Mouse (Mus musculus): ENCODE measurements around the gene Sik3.
"Not testable (repeated sequence)": the region's sequence is repeated elsewhere in the genome, so short reads cannot be mapped to it uniquely, and the experiment has no call there.

The Sik3 gene

DNA sequence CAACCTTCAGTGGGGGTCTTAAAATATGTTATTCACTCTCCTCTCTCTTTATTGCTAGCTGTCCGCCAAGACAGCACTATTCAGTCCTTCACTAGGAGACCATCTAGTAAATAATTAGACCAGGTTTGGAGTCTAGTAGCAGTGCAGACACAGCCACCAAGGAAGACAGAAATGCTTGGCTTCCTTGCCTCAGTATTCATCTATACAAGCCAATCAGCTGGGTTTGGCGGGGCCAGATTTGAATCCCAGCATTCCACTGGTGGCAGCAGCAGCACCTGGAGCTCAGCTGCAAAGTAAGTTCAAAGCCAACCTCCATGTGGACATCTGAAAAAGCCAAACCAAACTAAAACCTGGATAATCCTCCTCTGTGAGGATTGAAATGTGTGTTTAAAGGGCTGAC is 47.6 kb downstream of the Sik3 start:
- no peak for DNase-seq

DNA sequence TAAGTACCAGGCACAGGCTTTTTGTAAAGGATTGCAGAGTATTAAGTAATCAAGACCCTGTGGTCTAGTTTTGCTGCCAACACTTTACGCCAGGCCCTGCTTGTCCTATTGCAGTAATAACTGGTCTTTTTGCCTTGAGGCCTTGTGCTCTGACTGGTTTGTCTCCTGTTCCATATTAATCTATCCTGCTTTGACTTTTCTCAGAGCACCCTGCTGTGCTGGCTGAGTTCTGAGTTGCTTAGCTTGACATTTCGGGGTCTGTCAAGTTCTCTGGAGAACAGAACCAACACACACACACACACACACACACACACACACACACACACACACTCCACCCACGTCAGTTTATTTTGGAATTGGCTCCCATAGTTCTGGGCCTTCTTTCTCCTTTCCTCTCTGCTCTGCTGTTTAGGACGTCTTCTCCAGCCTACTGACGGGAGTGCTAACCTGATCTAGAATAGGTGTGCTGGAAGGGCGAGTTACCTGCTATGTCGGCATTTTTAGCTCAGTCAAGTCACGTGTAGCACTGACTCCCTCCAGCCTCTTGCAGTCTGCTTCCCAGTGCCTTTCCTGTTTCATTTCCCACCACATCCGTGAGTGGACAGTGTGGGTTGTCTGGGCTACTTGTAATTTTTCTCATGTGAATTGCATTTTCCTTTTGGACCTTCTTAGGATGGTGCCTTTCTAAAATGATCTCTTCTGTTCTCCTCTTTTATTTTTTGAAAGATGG is 49.2 kb downstream of the Sik3 start:
- DNase-seq, result peak; percentile 28

- no peak for DNase-seq
Observed at GRCm38 (mm10) chr9:46064331-46064730, 51.7 kb downstream of the Sik3 start.

DNA sequence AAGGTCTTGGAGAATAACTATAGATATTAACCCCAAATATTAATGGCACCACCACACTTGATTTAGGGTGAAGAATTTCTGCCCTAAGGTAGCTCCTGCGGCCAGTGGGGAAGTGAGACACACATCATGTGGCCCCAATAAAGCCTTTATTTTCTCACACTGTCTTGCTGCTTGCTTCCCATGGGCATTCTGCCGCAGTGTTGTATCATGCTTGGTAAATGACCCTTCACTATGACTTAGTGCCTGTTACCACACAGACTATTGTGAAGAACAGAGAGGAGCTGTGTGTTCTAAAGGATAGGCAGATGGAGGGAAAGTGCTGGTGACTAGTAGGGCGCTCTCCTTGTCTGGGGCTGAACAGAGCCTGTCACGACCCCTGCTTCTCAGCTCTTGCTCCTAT is 54.1 kb downstream of the Sik3 start:
- no peak for DNase-seq

DNA sequence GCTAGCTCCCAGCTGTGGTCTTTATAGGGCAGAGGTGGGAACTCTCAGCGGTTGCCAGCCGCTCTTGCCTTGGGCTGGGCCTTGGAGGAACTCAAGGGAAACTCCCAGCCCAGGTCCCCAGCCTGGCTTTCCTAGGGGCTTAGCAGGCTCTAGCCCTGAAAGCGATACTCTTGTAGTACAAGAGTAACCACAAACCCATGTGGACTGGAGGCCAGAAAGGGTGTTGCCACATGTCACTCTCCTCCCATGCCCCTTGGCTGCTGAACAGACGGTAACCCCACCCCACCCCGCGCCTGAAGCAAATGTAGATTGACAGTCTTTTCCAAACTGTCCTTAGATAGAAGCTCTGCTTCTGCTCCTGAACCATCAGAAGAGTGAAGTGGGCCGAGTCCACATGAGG is 55.1 kb downstream of the Sik3 start:
- DNase-seq, result no peak

DNA sequence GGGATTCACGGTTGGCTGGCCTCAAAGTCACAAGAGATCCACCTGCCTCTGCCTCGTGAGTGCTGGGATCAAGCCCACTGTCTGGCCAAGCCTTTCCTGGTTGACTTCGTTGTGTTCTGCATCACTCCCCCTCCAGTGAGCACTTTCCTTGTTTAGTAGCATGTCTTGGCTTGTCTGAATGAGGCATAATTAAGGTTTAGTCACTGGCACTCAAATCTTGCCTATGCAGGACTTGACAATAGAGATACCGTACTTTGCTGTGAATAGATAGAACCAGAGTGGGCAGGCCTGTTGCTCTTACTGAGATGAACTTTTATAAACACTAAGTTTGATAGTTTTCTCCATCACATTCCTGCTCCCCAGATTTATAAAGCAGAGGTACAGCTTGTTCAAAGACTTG is 56.4 kb downstream of the Sik3 start:
- no peak for DNase-seq

- DNase-seq, result no peak
Observed at GRCm38 (mm10) chr9:46072101-46072835, 59.6 kb downstream of the Sik3 start.

DNA sequence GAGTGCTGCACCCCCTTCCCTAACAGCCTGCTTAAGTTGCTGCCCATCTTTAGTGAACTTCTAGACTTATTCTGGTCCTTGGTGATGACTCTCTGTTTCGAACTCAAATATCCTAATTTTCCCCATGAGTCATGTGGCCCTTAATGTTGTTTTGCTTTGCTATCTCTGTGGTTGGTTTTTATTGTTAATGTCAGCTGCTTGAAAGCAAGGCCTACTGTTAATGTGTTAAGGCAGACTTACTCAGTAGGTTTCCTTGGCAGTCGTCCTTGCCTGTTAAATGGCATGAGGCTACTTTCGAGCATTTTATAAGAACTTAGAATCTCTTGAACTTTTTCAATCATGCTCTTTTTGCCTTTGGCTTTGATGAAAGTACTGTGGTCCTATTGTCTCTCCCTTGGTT is 60.8 kb downstream of the Sik3 start:
- no peak for DNase-seq

DNA sequence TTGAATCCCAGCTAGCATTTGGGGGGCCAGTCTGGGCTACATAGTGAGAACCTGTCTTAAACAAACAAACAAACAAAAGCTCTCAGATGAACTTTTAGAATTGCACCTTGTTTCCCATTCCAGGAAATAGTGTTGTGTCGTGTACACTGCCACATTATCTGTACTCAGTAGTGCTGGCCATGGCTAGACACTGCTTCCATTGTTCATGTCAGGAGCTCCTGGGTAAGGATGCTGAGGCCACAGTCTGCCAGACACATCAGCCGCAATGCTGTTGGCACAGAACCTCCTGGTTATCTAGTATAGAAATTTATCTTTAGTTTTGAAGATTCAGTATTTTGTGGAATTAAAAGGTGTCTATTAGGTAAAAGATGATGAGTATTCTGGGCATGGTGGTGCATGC is 63.0 kb downstream of the Sik3 start:
- no peak for DNase-seq

GRCm38 (mm10) chr9:46082381-46082821 is 69.8 kb downstream of the Sik3 start:
- peak; percentile 30 for DNase-seq

DNA sequence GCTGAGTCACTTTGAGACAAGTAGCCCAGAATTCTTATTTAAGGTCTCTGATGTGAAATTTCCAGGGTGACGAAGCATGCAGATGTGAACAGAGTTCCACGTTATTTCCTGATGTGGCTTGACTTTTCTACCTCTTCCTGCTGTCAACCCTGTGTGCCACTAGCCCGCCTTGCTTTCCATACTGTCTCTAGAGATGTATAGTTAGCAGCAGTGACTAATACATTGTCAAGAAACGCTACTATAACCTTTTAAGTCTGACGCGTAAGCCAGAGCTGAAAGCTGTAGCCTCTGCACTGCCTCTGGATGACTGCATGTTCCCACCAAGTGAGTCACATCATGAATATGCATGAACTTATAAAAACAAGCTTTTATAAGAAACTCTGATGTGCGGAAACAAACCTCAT is 70.9 kb downstream of the Sik3 start:
- no peak for DNase-seq

DNA sequence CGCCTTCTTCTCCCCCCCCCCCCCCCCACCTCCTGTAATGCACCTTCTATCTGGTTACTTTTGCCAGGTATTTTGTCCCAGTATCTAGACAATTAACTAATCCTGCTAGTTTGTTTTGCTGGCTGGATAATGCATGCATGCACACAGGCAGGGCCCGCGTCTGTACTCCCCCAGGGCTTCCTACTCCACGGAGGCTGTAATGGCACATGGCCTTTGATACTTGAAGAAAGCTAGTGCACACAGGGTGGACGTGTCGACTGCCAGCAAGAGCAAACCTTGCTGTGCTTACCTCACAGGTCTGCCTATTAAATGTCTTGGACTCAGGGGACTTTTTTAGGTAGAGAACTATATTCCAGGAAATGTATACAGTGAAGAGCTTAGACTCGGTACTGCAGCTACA is 73.3 kb downstream of the Sik3 start:
- no peak for DNase-seq

GRCm38 (mm10) chr9:46086826-46087225 is 74.2 kb downstream of the Sik3 start:
- DNase-seq, result no peak

GRCm38 (mm10) chr9:46087461-46087860 is 74.8 kb downstream of the Sik3 start:
- no peak for DNase-seq

DNA sequence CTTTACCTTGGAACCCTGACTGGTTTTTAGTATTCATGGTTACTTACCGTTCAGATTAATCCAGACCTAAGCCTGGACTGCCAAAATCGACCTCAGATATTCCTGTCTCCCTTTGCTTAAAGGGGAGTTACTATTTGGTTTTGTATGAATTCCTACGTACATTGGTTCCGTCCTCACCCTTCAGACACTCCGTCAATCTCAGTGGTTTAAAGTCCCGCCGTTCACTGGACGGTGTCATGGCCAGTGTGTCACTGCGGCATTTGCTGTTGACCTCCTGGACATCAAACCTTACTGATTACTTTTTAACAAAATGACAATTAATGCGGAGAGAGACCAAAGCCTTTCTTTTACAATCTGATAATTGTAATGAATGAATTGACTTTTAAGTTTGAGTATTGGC is 76.1 kb downstream of the Sik3 start:
- no peak for DNase-seq

DNA sequence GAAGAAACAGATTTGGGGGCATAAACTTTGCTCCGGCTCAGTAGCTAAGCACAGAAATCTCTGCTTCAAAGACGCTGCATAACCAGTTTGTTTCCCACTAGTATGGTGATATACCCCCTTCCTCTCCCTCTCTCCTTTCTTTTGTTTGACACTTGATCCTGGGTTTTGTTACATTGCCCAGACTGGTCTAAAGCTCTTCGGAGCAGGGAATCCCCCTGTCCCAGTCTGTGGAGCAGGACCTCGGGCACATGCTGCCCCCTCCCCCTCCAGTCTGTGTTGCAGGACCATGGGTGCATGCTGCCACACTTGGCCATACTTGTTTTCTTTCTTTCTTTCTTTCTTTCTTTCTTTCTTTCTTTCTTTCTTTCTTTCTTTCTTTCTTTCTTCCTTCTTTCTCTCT is 77.4 kb downstream of the Sik3 start:
- no peak for DNase-seq

DNA sequence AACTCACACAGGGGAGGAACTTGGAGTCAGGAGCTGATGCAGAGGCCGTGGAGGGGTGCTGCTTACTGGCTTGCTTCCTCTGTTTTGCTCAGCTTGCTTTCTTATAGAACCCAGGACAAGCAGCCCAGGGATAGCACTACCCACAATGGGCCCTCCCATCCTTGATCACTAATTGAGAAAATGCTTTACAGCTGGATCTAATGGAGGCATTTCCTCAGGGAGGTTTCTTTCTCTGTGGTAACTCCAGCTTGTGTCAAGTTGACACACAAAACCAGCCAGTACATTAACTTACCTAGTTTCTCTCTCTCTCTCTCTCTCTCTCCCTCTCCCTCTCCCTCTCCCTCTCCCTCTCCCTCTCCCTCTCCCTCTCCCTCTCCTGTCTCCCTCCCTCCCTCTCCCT is 78.5 kb downstream of the Sik3 start:
- DNase-seq, result not testable (repeated sequence)

DNA sequence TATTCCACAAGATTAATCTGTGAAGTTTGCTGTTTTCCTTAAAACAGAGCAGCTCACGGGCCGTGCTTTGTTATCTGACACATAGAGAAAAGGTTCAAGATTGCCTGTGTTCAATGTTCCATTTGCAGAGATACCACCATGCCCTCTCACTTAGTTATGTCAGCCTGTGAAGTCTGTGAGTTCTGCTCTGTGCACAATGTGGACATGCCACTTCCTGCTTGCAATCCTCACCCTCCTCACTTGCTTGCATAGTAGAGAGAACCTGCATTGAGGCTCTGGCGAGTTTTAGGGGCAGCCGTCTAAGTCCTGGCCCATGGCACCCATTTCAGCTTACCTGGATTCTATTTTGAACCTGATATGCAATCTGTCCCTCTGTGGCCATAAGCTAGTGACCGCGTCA is 80.0 kb downstream of the Sik3 start:
- no peak for DNase-seq

GRCm38 (mm10) chr9:46098360-46098985 is 85.9 kb downstream of the Sik3 start:
- DNase-seq, result peak; percentile 46

GRCm38 (mm10) chr9:46099107-46099506 is 86.5 kb downstream of the Sik3 start:
- DNase-seq, result no peak

DNA sequence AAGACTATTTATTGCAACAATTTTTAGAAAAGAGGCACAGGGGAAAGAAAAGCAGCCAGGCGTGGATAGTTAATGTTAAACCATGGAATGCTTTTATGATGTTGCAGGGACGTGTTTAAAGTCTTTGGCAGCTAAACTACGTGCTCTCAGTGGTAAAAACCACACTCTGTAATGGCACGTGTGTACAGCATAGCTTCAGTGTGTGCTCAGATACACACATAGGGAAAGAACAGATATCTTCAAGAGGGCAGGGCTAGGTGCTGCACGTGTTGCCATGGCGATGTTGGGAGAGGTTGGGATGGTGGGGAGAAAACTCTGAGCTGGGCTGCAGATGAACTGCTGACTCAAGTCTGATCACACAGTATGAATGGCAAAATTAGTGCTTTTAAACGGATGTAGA is 90.5 kb downstream of the Sik3 start:
- no peak for DNase-seq

DNA sequence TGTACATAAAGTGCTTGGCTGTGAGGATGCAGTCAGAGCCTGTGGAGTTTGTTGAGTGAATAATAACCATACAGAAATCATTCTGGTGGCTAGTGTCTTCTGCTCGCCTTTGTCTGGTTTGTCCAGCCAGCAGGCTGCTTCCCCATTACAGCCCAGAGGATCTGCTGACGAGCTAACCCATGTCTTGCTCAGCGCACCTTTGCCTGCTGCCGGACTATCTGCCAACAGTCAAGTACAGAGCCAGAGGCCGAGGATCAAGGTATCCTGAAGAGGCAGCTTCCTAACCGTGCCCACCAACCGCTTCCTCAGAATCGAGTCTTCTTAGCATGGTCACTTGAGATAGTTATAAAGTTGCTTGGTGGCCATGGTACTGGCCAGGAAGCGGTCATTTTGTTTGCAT is 93.5 kb downstream of the Sik3 start:
- DNase-seq, result no peak

DNA sequence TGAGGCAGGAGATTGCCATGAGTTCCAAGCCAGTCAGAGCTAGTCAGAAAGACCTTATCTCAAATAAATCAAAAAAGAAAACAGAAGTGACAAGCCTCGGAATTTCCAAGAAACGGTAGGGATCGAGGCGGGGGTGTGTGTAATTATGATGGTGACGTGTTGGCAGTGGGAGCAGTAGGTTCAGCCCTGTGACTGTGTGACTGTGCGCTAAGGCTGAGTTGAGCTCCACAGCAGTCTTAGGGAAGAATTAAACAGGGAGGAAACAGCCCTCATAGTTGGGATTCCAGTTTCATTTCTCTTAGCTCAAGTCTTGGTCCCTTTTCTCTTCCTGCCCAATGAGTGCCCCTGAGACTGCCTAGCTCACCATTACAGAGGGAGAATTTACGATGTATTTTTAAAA is 98.0 kb downstream of the Sik3 start:
- no peak for DNase-seq

DNA sequence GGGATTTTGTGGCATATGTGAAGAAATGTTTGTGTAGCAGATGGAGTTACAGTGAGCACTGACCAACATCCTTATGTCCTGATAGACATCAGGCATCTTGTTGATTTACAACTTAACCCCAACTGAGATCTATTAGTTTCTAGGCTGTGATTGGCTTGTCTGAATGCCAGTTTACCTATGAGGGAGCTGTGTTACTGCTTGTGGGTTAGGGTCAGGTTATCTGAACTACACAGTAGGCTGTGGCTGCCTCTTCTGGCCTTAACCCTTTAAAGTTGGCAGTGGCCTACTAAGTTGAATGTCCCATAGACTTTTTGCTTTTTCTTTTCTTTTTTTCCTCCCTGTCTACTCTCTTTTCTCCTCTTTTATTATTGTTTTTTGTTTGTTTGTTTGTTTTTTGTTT is 98.7 kb downstream of the Sik3 start:
- no peak for DNase-seq
